In genomic region chr16:11983106-11983615, GRCm38 (mm10) we compare ENCODE assay signal across 9 mouse cellular contexts. TPM values are rescaled to one million over a fixed set of nuclear protein-coding genes. Genes with fewer than 3 reads are reported as not detected.
DNase-seq lines count a peak whose midpoint lies in the region; ATAC-seq lines count a peak whose summit lies in the region.
"Had no signal": no experiment of that assay in that cellular context is flagged by ENCODE, and none has a peak within 500 bp of the region (broad histone marks: within the 10 kb centered on the region; RNA-seq: fewer than 3 reads in every experiment).

No protein-coding gene starts in this region.

- H3K27me3 ChIP-seq in kidney, embryonic 15.5 days: peaks cover 88% of the 10 kb centered on the region
- peaks cover 74% of the 10 kb centered on the region for H3K27me3 ChIP-seq in embryonic facial prominence, embryonic 14.5 days (replicated peaks; ENCODE audit: control insufficient read depth, insufficient read depth, low read length)
- no peaks in the 10 kb centered on the region; the same call in 1 of the 2 replicates for H3K27me3 ChIP-seq in hindbrain, embryonic 16.5 days (replicated peaks; ENCODE audit: control insufficient read depth, insufficient read depth, low read length)
- H3K27me3 ChIP-seq in midbrain, embryonic 12.5 days: peaks cover 78% of the 10 kb centered on the region

- 0 out of 2 replicates have a peak, but pooled peaks have one; percentile 19 for ATAC-seq in kidney, embryonic 15.5 days (replicated peaks; ENCODE audit: low FRiP score)
- no peak for ATAC-seq in embryonic facial prominence, embryonic 14.5 days (ENCODE audit: low read depth)
- ATAC-seq in hindbrain, embryonic 16.5 days: peak; percentile 15
- ATAC-seq in midbrain, embryonic 12.5 days (ENCODE audit: low FRiP score, low read depth): peak; percentile 8; the same call in 1 of the 2 replicates
- no peak for ATAC-seq in erythroid progenitor cell, adult 5-6 weeks (replicated peaks; ENCODE audit: low FRiP score, poor library complexity, severe bottlenecking)

- H3K4me3 ChIP-seq in kidney, embryonic 15.5 days (replicated peaks): peak overlapping the region; percentile 59
- H3K4me3 ChIP-seq in embryonic facial prominence, embryonic 14.5 days (ENCODE audit: low read depth, low read length): peak overlapping the region; percentile 58
- peak overlapping the region; percentile 71 for H3K4me3 ChIP-seq in hindbrain, embryonic 16.5 days (ENCODE audit: low read length)
- H3K4me3 ChIP-seq in midbrain, embryonic 12.5 days: peak overlapping the region; percentile 60

- 1% methylated on average over 25 of the region's 25 CpGs for WGBS in kidney, embryonic 15.5 days
- under 1% methylated on average over 20 of the region's 25 CpGs for WGBS in embryonic facial prominence, embryonic 14.5 days
- under 1% methylated on average over 23 of the region's 25 CpGs for WGBS in hindbrain, embryonic 16.5 days
- WGBS in midbrain, embryonic 12.5 days: under 1% methylated on average over 25 of the region's 25 CpGs

- H3K27ac ChIP-seq in kidney, embryonic 15.5 days: no peak overlapping the region
- no peak overlapping the region for H3K27ac ChIP-seq in embryonic facial prominence, embryonic 14.5 days (replicated peaks; ENCODE audit: low read depth, low read length)
- H3K27ac ChIP-seq in hindbrain, embryonic 16.5 days (ENCODE audit: low read depth, low read length): peak overlapping the region; percentile 75; the same call in 1 of the 2 replicates
- no peak overlapping the region for H3K27ac ChIP-seq in midbrain, embryonic 12.5 days (replicated peaks)

- no peaks in the 10 kb centered on the region for H3K9me3 ChIP-seq in kidney, embryonic 15.5 days (replicated peaks)
- no peaks in the 10 kb centered on the region for H3K9me3 ChIP-seq in embryonic facial prominence, embryonic 14.5 days (ENCODE audit: control insufficient read depth, low read length)
- H3K9me3 ChIP-seq in hindbrain, embryonic 16.5 days (ENCODE audit: control insufficient read depth, low read length): no peaks in the 10 kb centered on the region
- H3K9me3 ChIP-seq in midbrain, embryonic 12.5 days: no peaks in the 10 kb centered on the region
- H3K9me3 ChIP-seq: G1E had no signal

- H3K36me3 ChIP-seq in kidney, embryonic 15.5 days: no peaks in the 10 kb centered on the region
- no peaks in the 10 kb centered on the region for H3K36me3 ChIP-seq in embryonic facial prominence, embryonic 14.5 days (ENCODE audit: control insufficient read depth, insufficient read depth, low read length)
- H3K36me3 ChIP-seq in hindbrain, embryonic 16.5 days (ENCODE audit: control insufficient read depth, insufficient read depth, low read length): no peaks in the 10 kb centered on the region
- no peaks in the 10 kb centered on the region for H3K36me3 ChIP-seq in midbrain, embryonic 12.5 days
- H3K36me3 ChIP-seq: G1E had no signal

- peak overlapping the region; percentile 98 for H3K4me2 ChIP-seq in kidney, embryonic 15.5 days
- H3K4me2 ChIP-seq in embryonic facial prominence, embryonic 14.5 days (ENCODE audit: low read depth, low read length): peak overlapping the region; percentile 90
- peak overlapping the region; percentile 95 for H3K4me2 ChIP-seq in hindbrain, embryonic 16.5 days (ENCODE audit: low read length)
- peak overlapping the region; percentile 97 for H3K4me2 ChIP-seq in midbrain, embryonic 12.5 days (replicated peaks)

- DNase-seq in kidney, postnatal 14 days: no peak
- peak; percentile 48 for DNase-seq in ZHBTc4 (ENCODE audit: low read depth, low spot score)
- DNase-seq in embryonic facial prominence, embryonic 14.5 days (ENCODE audit: low spot score): no peak
- no peak for DNase-seq in spleen, postnatal 14 days (ENCODE audit: low spot score in 2 of 2)

- peaks cover 24% of the 10 kb centered on the region for H3K4me1 ChIP-seq in kidney, embryonic 15.5 days
- no peaks in the 10 kb centered on the region; the same call in 1 of the 2 replicates for H3K4me1 ChIP-seq in embryonic facial prominence, embryonic 14.5 days (ENCODE audit: control insufficient read depth, insufficient read depth, low read length)
- H3K4me1 ChIP-seq in hindbrain, embryonic 16.5 days (ENCODE audit: control insufficient read depth, insufficient read depth, low read depth, low read length): peaks cover 17% of the 10 kb centered on the region
- peaks cover 22% of the 10 kb centered on the region for H3K4me1 ChIP-seq in midbrain, embryonic 12.5 days

- 0 out of 2 replicates have a peak overlapping the region, but pooled peaks have one; percentile 17 for H3K9ac ChIP-seq in kidney, embryonic 15.5 days
- H3K9ac ChIP-seq in embryonic facial prominence, embryonic 14.5 days (ENCODE audit: low read depth, low read length): no peak overlapping the region; the same call in 1 of the 2 replicates
- peak overlapping the region; percentile 81 for H3K9ac ChIP-seq in hindbrain, embryonic 16.5 days (ENCODE audit: low read depth, low read length)
- H3K9ac ChIP-seq in midbrain, embryonic 12.5 days (replicated peaks): peak overlapping the region; percentile 52; the same call in 1 of the 2 replicates

RNA-seq across cellular contexts. Expression of gene Shisa9, which starts 0.8 kb away (rescaled TPM):
- polyA plus RNA-seq in kidney, embryonic 15.5 days (2015; fragmentation: Nextera tagmentation; extraction: Ambion mirVana): 0.76 and 1.3 TPM in 2 replicates
- polyA plus RNA-seq in embryonic facial prominence, embryonic 14.5 days (2014; fragmentation: Nextera tagmentation; extraction: Ambion mirVana): 3.0 and 3.4 TPM in 2 replicates
- polyA plus RNA-seq in hindbrain, embryonic 16.5 days (2015; fragmentation: Nextera tagmentation; extraction: Ambion mirVana): 12.4 and 13.0 TPM in 2 replicates
- polyA plus RNA-seq in midbrain, embryonic 12.5 days (2016; fragmentation: Nextera tagmentation; extraction: Ambion mirVana): 1.5 and 1.8 TPM in 2 replicates
- total RNA-seq in erythroid progenitor cell, adult 5-6 weeks (2015; ENCODE audit: low replicate concordance): not detected in 2 replicates
- total RNA-seq in erythroid progenitor cell, adult 5-6 weeks (2017; ENCODE audit: low replicate concordance): 0.53 TPM in 1 of 2 replicates, not detected in the other
- polyA plus RNA-seq: G1E had no signal

Comparison
In these comparisons a context has a peak if more than half of its experiments do, and no peak if none do; other contexts are left out.
1. ATAC-seq: peak in kidney, embryonic 15.5 days (single experiment), hindbrain, embryonic 16.5 days (single experiment) and midbrain, embryonic 12.5 days (single experiment); none in embryonic facial prominence, embryonic 14.5 days (single experiment) and erythroid progenitor cell, adult 5-6 weeks (single experiment).
2. Peak in every context shown above with its lines, with median percentiles within 50 percentile points of each other: H3K4me2 ChIP-seq and H3K4me3 ChIP-seq.